In genomic region chr7:4447138-4447537, GRCm38 (mm10) we compare ENCODE assay signal across 16 mouse cellular contexts. TPM values are rescaled to one million over a fixed set of nuclear protein-coding genes. Genes with fewer than 3 reads are reported as not detected.
DNase-seq lines count a peak whose midpoint lies in the region; ATAC-seq and TF ChIP-seq lines count a peak whose summit lies in the region.
"Had no signal": no experiment of that assay in that cellular context is flagged by ENCODE, and none has a peak within 500 bp of the region (broad histone marks: within the 10 kb centered on the region; RNA-seq: fewer than 3 reads in every experiment).

No protein-coding gene starts in this region.

- H3K36me3 ChIP-seq in intestine, postnatal 0 days (ENCODE audit: control insufficient read depth, insufficient read depth), result peaks cover 15% of the 10 kb centered on the region
- peaks cover 22% of the 10 kb centered on the region for H3K36me3 ChIP-seq in intestine, embryonic 15.5 days
- H3K36me3 ChIP-seq in small intestine, adult 2 months (ENCODE audit: control insufficient read depth, insufficient read depth, low read length), result peaks cover 13% of the 10 kb centered on the region

- peak; percentile 41 for TF ChIP-seq CTCF in intestine, postnatal 0 days (IDR thresholded peaks at IDR 0.05; ENCODE audit: low read depth)
- TF ChIP-seq CTCF in small intestine, adult 2 months (IDR thresholded peaks at IDR 0.05; ENCODE audit: extremely low read depth, insufficient read length, insufficient replicate concordance, low read depth, low read length), result peak; percentile 40; the same call in 1 of the 2 replicates

- peak; percentile 32 for DNase-seq in lung, postnatal 36 days
- DNase-seq in lung, postnatal 10 days, result no peak
- DNase-seq in R1 (ENCODE audit: low read depth, low spot score), result peak; percentile 71
- DNase-seq in embryo, embryonic 9.5 days (ENCODE audit: extremely low spot score), result no peak
- no peak for DNase-seq in kidney, adult 18-20 months
- DNase-seq: adrenal gland, adult 8-10 months; gastrocnemius, postnatal 36 days; kidney, postnatal 36 days; left cerebral cortex, postnatal 4 days; lung, postnatal 4 days had no signal

- no peak overlapping the region for H3K9ac ChIP-seq in intestine, postnatal 0 days (ENCODE audit: low read depth, low read length)
- no peak overlapping the region for H3K9ac ChIP-seq in intestine, embryonic 15.5 days
- H3K9ac ChIP-seq: embryonic facial prominence, embryonic 15.5 days; forebrain, embryonic 15.5 days had no signal

- no peaks in the 10 kb centered on the region for H3K9me3 ChIP-seq in intestine, postnatal 0 days (ENCODE audit: control insufficient read depth)
- H3K9me3 ChIP-seq in intestine, embryonic 15.5 days, result no peaks in the 10 kb centered on the region
- H3K9me3 ChIP-seq: embryonic facial prominence, embryonic 15.5 days; forebrain, embryonic 15.5 days had no signal

- no peak for ATAC-seq in intestine, postnatal 0 days
- no peak for ATAC-seq in intestine, embryonic 15.5 days
- ATAC-seq: forebrain, embryonic 15.5 days; hindbrain, postnatal 0 days had no signal

- 0% methylated on average over 1 of the region's 1 CpGs for WGBS in intestine, postnatal 0 days
- WGBS in intestine, embryonic 15.5 days, result 3% methylated on average over 1 of the region's 1 CpGs
- WGBS in small intestine, adult 2 months, result 6% methylated on average over 1 of the region's 1 CpGs

- H3K27me3 ChIP-seq in intestine, postnatal 0 days (replicated peaks; ENCODE audit: control insufficient read depth, insufficient read depth, low read length), result no peaks in the 10 kb centered on the region
- no peaks in the 10 kb centered on the region for H3K27me3 ChIP-seq in intestine, embryonic 15.5 days (replicated peaks)
- H3K27me3 ChIP-seq in small intestine, adult 2 months (ENCODE audit: control insufficient read depth, insufficient read depth, low read length), result no peaks in the 10 kb centered on the region
- H3K27me3 ChIP-seq: embryonic facial prominence, embryonic 15.5 days; forebrain, embryonic 15.5 days had no signal

- H3K4me3 ChIP-seq in intestine, postnatal 0 days (ENCODE audit: low read depth, low read length), result no peak overlapping the region
- no peak overlapping the region for H3K4me3 ChIP-seq in intestine, embryonic 15.5 days (replicated peaks)
- no peak overlapping the region for H3K4me3 ChIP-seq in small intestine, adult 2 months (ENCODE audit: low read depth, low read length)
- H3K4me3 ChIP-seq: embryonic facial prominence, embryonic 15.5 days; forebrain, embryonic 15.5 days had no signal

- H3K4me2 ChIP-seq in intestine, postnatal 0 days (replicated peaks; ENCODE audit: low read depth), result no peak overlapping the region
- H3K4me2 ChIP-seq in intestine, embryonic 15.5 days (replicated peaks), result no peak overlapping the region
- H3K4me2 ChIP-seq: embryonic facial prominence, embryonic 15.5 days; forebrain, embryonic 15.5 days had no signal

- no peak for TF ChIP-seq POLR2A in small intestine, adult 2 months (IDR thresholded peaks at IDR 0.05; ENCODE audit: low read depth, low read length)

- no peaks in the 10 kb centered on the region for H3K4me1 ChIP-seq in intestine, postnatal 0 days (replicated peaks; ENCODE audit: control insufficient read depth, insufficient read depth, low read length)
- H3K4me1 ChIP-seq in intestine, embryonic 15.5 days (replicated peaks), result peaks cover 8% of the 10 kb centered on the region; the same call in 1 of the 2 replicates
- peaks cover 3% of the 10 kb centered on the region; the same call in 1 of the 2 replicates for H3K4me1 ChIP-seq in small intestine, adult 2 months (ENCODE audit: control insufficient read depth, insufficient read depth, insufficient read length, low read length)

- no peak overlapping the region for H3K27ac ChIP-seq in intestine, postnatal 0 days (ENCODE audit: low read depth, low read length)
- H3K27ac ChIP-seq in intestine, embryonic 15.5 days, result no peak overlapping the region
- H3K27ac ChIP-seq in small intestine, adult 2 months (ENCODE audit: insufficient read depth, low read depth, low read length), result no peak overlapping the region
- H3K27ac ChIP-seq: embryonic facial prominence, embryonic 15.5 days; forebrain, embryonic 15.5 days; hindbrain, postnatal 0 days had no signal

RNA-seq across cellular contexts. Expression of gene Rdh13, which starts 1.7 kb away (rescaled TPM):
- polyA plus RNA-seq in intestine, postnatal 0 days (2015; fragmentation: Nextera tagmentation; extraction: Ambion mirVana), result 11.0 and 11.4 TPM in 2 replicates
- 28.7 and 28.9 TPM in 2 replicates for polyA plus RNA-seq in intestine, embryonic 15.5 days (2015; fragmentation: Nextera tagmentation; extraction: Ambion mirVana)
- 9.9 and 12.3 TPM in 2 replicates for polyA plus RNA-seq in small intestine, adult 2 months (2012; rRNA removed)

RNA-seq across cellular contexts. Expression of gene Eps8l1, which starts 13.3 kb away (rescaled TPM):
- polyA plus RNA-seq in intestine, postnatal 0 days (2015; fragmentation: Nextera tagmentation; extraction: Ambion mirVana), result 1.1 and 1.7 TPM in 2 replicates
- polyA plus RNA-seq in intestine, embryonic 15.5 days (2015; fragmentation: Nextera tagmentation; extraction: Ambion mirVana), result 3.4 and 3.9 TPM in 2 replicates
- polyA plus RNA-seq in small intestine, adult 2 months (2012; rRNA removed), result 0.76 and 2.3 TPM in 2 replicates

RNA-seq across cellular contexts. Expression of gene Gp6, which starts 49.6 kb away (rescaled TPM):
- not detected in 2 replicates for polyA plus RNA-seq in intestine, postnatal 0 days (2015; fragmentation: Nextera tagmentation; extraction: Ambion mirVana)
- 0.08 and 0.19 TPM in 2 replicates for polyA plus RNA-seq in intestine, embryonic 15.5 days (2015; fragmentation: Nextera tagmentation; extraction: Ambion mirVana)
- 0.01 TPM in 1 of 2 replicates, not detected in the other for polyA plus RNA-seq in small intestine, adult 2 months (2012; rRNA removed)
- polyA plus RNA-seq: embryonic facial prominence, embryonic 15.5 days; hindbrain, postnatal 0 days had no signal

RNA-seq across cellular contexts. Expression of gene Ppp1r12c, which starts 54.3 kb away (rescaled TPM):
- 33.6 and 33.9 TPM in 2 replicates for polyA plus RNA-seq in intestine, postnatal 0 days (2015; fragmentation: Nextera tagmentation; extraction: Ambion mirVana)
- 42.4 and 45.8 TPM in 2 replicates for polyA plus RNA-seq in intestine, embryonic 15.5 days (2015; fragmentation: Nextera tagmentation; extraction: Ambion mirVana)
- polyA plus RNA-seq in small intestine, adult 2 months (2012; rRNA removed), result 58.0 and 59.2 TPM in 2 replicates

Comparison
In these comparisons a context has a peak if more than half of its experiments do, and no peak if none do; other contexts are left out.
1. DNase-seq: peak in lung, postnatal 36 days (single experiment) and R1 (single experiment); none in lung, postnatal 10 days (single experiment), embryo, embryonic 9.5 days (single experiment) and kidney, adult 18-20 months (single experiment).